Mouse (Mus musculus): ENCODE data around the gene Rgl1.

- TF ChIP-seq CTCF (IDR thresholded peaks at IDR 0.05; ENCODE audit: control insufficient read depth, insufficient read depth, insufficient read length), result no peak
- no peak for TF ChIP-seq CEBPB (IDR thresholded peaks at IDR 0.05; ENCODE audit: low read depth)
- no peak for TF ChIP-seq MYOG (IDR thresholded peaks at IDR 0.05; ENCODE audit: control insufficient read depth, extremely low read depth, insufficient read length)
- TF ChIP-seq MAX (IDR thresholded peaks at IDR 0.05), result no peak
- TF ChIP-seq FOSL1 (IDR thresholded peaks at IDR 0.05; ENCODE audit: insufficient read depth, low read length, poor library complexity, severe bottlenecking), result no peak
- TF ChIP-seq MYOD1 (IDR thresholded peaks at IDR 0.05; ENCODE audit: control insufficient read depth, insufficient read length, low read depth), result no peak
- TF ChIP-seq USF1 (IDR thresholded peaks at IDR 0.05; ENCODE audit: low read depth), result no peak
Observed at GRCm38 (mm10) chr1:152623375-152624270, 142.5 kb downstream of the Rgl1 start.
